Mouse (Mus musculus) spleen, adult 2 months (tissue): ENCODE data around the gene Rdh16f1. TPM values are rescaled to one million over a fixed set of nuclear protein-coding genes. Genes with fewer than 3 reads are reported as not detected.
"Not testable (repeated sequence)": the region's sequence is repeated elsewhere in the genome, so short reads cannot be mapped to it uniquely, and the experiment has no call there.

ENCODE experiments used
- DNase-seq, 2 experiments: peaks; one replicate each; pipeline versions ENCODE4 v3.0.0 to v3.0.0-alpha.2; 2012 to 2021; ENCODE audit warnings: low spot score in 2 of 2, low read depth in 1 of 2
- H3K27ac ChIP-seq: fragments of 200-500 bp; 2 replicates; pipeline ENCODE4 v1.5.1; 2012; ENCODE audit warnings: low read length, inconsistent platforms; ENCODE audit not compliant: insufficient read depth
- H3K27me3 ChIP-seq: fragments of 200-500 bp; 2 replicates; pipeline ENCODE4 v1.6.1; 2012; ENCODE audit warnings: mild to moderate bottlenecking, moderate library complexity, low read length, inconsistent platforms; ENCODE audit not compliant: control insufficient read depth, insufficient read depth
- H3K36me3 ChIP-seq: fragments of 200-500 bp; 2 replicates; pipeline ENCODE4 v1.6.1; 2012; ENCODE audit warnings: mild to moderate bottlenecking, low read length, inconsistent platforms; ENCODE audit not compliant: control insufficient read depth, insufficient read depth
- H3K4me1 ChIP-seq: fragments of 200-500 bp; 2 replicates; pipeline ENCODE4 v1.6.1; 2011; ENCODE audit warnings: inconsistent platforms; ENCODE audit not compliant: control insufficient read depth, insufficient read depth, insufficient read length
- H3K4me3 ChIP-seq: fragments of 200-500 bp; 2 replicates; pipeline ENCODE4 v1.5.1; 2011; ENCODE audit warnings: mild to moderate bottlenecking, inconsistent platforms; ENCODE audit not compliant: insufficient read depth, insufficient read length; ENCODE audit errors: extremely low read depth
- CTCF ChIP-seq: fragments of 200-500 bp; IDR thresholded peaks from 2 replicates; pipeline ENCODE4 v1.5.1; 2011; ENCODE audit warnings: mild to moderate bottlenecking, inconsistent platforms; ENCODE audit not compliant: insufficient read depth, insufficient read length, insufficient replicate concordance; ENCODE audit errors: extremely low read depth
- POLR2A ChIP-seq: fragments of 200-500 bp; IDR thresholded peaks from 2 replicates; pipeline ENCODE4 v1.6.1; 2011; ENCODE audit warnings: low read depth, low read length, inconsistent platforms
- WGBS: fragments of 180-500 bp; shearing (Covaris S2); methylation state at CpG from one replicate; pipeline ENCODE4 v1.1.7; 2018; 5-methylcytosine and 5-hydroxymethylcytosine counted together
- polyA plus RNA-seq: library from polyadenylated mRNA; depleted of rRNA; stranded (reverse); fragments of >200 nt; gene quantifications from 2 replicates; pipeline ENCODE4 v1.2.3, GENCODE M21; 2012; rRNA removed

Gene Rdh16f1
- polyA plus RNA-seq, 1 experiment, result 0.94 TPM

DNA sequence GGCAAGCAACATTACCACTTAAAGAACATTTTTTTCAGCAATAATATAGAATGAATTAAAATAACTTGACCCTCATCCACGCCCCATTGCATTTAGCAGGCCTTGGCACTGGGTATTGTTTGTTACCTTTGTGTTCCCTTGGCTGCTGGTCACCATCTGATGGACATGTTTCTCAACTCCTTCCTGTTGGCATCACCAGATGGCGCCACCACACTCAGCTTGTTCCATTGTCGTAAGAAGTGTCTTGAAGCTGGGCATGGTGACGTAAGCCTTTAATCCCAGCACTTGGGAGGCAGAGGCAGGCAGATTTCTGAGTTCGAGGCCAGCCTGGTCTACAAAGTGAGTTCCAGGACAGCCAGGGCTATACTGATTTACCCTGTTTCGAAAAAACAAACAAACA, 65.8 kb downstream of the Rdh16f1 start:
- Histone ChIP-seq H3K4me1 (no peaks in the 10 kb centered on the region), H3K27ac (no peak overlapping the region), H3K27me3 (no peaks in the 10 kb centered on the region), H3K36me3 (no peaks in the 10 kb centered on the region), H3K4me3 (no peak overlapping the region)
- no peak for DNase-seq
- WGBS, result 62% methylated on average over 6 of the region's 6 CpGs
- TF ChIP-seq CTCF (no peak), POLR2A (no peak)

DNA sequence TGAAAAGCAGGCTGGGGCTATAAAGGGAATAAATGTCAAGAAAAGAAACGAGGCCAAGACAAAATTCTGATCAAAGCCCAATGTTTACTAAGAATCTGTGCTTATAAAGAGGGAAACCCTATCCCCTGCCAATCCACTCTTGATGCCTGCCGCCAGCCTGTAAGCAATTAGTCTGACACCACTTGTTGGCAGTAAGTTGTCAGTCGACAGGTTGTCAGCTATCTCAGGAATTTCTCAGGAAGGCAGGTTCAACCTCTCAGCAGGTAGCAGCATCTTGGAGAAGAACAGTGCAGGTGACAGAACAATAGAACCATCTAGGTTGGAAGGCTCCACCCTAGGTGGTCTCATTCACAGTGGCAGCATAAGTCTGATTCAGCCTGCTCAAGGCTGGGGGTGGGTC, 69.5 kb downstream of the Rdh16f1 start:
- no peak overlapping the region for H3K27ac ChIP-seq
- no peaks in the 10 kb centered on the region for H3K4me1 ChIP-seq
- H3K4me3 ChIP-seq, result no peak overlapping the region
- DNase-seq, result no peak
- H3K36me3 ChIP-seq, result no peaks in the 10 kb centered on the region
- WGBS, result 78% methylated on average over 3 of the region's 3 CpGs
- TF ChIP-seq CTCF (no peak), POLR2A (no peak)
- no peaks in the 10 kb centered on the region for H3K27me3 ChIP-seq

DNA sequence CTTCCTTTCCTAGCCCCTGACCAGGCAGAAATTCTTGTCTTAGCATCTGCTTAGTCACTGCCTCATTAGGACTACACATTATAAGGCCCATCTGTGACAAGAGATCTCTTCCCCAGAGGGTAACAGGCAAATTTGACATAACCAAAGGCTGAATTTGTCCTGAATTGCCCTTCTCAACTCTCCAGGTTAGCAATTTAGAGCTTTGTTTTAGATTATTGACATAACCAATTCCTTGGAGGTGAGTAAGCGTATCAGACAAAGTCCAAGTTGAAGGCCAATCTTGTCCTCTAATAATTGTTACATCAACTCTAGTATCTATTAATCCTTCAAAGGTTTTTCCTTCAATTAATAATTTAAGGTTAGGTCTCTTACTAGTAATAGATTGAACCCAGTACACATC, 74.6 kb downstream of the Rdh16f1 start:
- H3K27ac ChIP-seq, H3K4me3 ChIP-seq, H3K27me3 ChIP-seq, H3K4me1 ChIP-seq, DNase-seq, H3K36me3 ChIP-seq: not testable (repeated sequence)
- WGBS, result 97% methylated on average over 1 of the region's 1 CpGs

DNA sequence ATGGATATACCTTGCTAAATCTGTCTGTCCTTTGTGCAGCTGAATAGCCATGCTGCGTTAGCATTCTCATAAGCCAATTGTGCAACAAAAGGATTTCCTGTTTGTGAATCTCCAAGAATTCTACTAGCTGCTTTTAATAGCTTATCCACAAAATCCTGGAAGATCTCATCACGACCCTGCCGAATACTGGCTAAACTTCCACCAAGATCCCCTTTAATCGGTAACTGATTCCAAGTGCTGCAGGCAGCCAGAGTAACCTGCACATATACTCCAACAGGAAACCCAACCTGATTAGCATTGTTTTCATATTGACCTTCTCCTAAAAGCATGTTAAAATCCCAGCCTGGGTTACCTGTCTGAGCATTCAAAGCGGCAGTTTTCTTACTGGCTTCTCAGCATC, 75.7 kb downstream of the Rdh16f1 start:
- no peak for TF ChIP-seq POLR2A
- TF ChIP-seq CTCF, result no peak
- WGBS, result 82% methylated on average over 5 of the region's 5 CpGs
- no peak overlapping the region for H3K27ac ChIP-seq
- no peak overlapping the region for H3K4me3 ChIP-seq
- H3K4me1 ChIP-seq, result no peaks in the 10 kb centered on the region
- DNase-seq, result no peak
- no peaks in the 10 kb centered on the region for H3K27me3 ChIP-seq
- no peaks in the 10 kb centered on the region for H3K36me3 ChIP-seq

DNA sequence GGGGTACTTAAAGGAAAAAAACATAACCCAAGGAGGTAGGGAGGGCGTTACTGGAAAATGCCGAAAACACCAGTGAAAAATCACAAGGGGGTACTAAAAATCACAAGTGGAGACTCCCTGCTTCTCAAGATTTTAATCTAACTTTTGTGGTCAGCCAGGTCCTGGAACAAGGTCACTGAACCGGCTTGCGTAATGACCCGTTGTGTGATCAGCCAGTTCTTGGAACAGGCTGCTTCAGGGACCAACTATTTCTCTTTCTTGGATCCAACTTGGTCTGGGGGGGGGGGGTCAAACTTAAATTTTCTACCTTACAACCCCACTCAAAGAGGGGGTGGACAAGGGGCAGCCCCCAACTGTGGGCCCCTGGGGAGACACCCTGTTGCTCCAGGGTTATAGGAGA, 78.2 kb downstream of the Rdh16f1 start:
- WGBS, result 90% methylated on average over 5 of the region's 5 CpGs
- H3K36me3 ChIP-seq, H3K4me3 ChIP-seq, H3K27ac ChIP-seq, H3K4me1 ChIP-seq, H3K27me3 ChIP-seq, DNase-seq: not testable (repeated sequence)

DNA sequence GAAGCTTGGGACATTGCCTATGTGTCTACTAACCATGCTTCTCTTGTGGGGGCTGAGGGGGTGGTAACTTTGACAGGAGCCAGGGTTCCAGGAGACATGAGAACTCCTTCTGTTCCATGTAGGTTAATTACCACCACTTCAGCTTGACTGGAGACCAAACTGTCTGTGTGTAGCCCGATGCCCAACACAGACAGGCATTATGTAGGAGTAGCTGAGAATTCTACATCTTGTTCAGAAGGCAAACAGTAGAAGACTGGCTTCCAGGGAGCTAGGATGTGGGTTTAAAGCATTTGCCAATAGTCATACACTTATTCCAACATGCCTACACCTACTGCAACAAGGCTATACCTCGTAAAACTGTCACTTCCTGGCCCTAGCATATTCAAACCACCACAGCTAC, 79.0 kb downstream of the Rdh16f1 start:
- no peak overlapping the region for H3K4me3 ChIP-seq
- H3K36me3 ChIP-seq, result no peaks in the 10 kb centered on the region
- no peak for DNase-seq
- no peaks in the 10 kb centered on the region for H3K27me3 ChIP-seq
- no peak for TF ChIP-seq POLR2A
- no peak for TF ChIP-seq CTCF
- 92% methylated on average over 2 of the region's 2 CpGs for WGBS
- H3K27ac ChIP-seq, result no peak overlapping the region
- H3K4me1 ChIP-seq, result no peaks in the 10 kb centered on the region

DNA sequence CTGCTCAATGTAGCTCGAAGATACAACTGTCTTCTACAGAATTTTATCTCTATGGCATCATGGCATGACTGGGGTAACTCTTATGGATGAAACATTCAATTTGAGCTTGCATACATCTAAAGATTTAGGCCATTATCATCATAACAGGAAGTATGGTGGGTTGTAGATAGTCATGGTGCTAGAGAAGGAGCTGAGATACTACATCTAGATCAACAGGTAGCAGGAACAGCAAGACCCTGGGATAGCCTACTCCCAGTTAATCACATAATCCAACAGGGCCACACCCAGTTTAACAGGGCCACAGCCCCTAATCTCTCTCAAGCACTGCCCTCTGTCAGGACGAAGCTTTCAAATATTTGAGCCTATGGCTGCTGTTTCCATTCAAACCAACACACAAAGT, 81.2 kb downstream of the Rdh16f1 start:
- no peak for DNase-seq
- Histone ChIP-seq H3K4me1 (no peaks in the 10 kb centered on the region), H3K36me3 (no peaks in the 10 kb centered on the region), H3K27me3 (no peaks in the 10 kb centered on the region), H3K27ac (no peak overlapping the region), H3K4me3 (no peak overlapping the region)
- WGBS, result 75% methylated on average over 2 of the region's 2 CpGs
- TF ChIP-seq POLR2A (no peak), CTCF (no peak)

Other genes with a start within 250 kb of the Rdh16f1 start
- gene Ndufa4l2, start 244.8 kb upstream of the Rdh16f1 start, polyA plus RNA-seq, result 6.9 and 12.2 TPM in 2 replicates
- gene Shmt2, start 237.3 kb upstream of the Rdh16f1 start, polyA plus RNA-seq, result 99.9 and 133 TPM in 2 replicates
- gene Nxph4, start 225.2 kb upstream of the Rdh16f1 start, polyA plus RNA-seq, result not detected in 2 replicates
- 98.7 and 99.4 TPM in 2 replicates for gene Lrp1, start 138.6 kb upstream of the Rdh16f1 start, polyA plus RNA-seq
- 120 and 126 TPM in 2 replicates for gene Stat6, start 116.8 kb upstream of the Rdh16f1 start, polyA plus RNA-seq
- 3.2 and 3.5 TPM in 2 replicates for gene Nemp1, start 92.9 kb upstream of the Rdh16f1 start, polyA plus RNA-seq
- 30.6 and 32.7 TPM in 2 replicates for gene Nab2, start 91.2 kb upstream of the Rdh16f1 start, polyA plus RNA-seq
- 0.13 and 0.21 TPM in 2 replicates for gene Myo1a, start 54.6 kb upstream of the Rdh16f1 start, polyA plus RNA-seq
- gene Tac2, start 35.3 kb upstream of the Rdh16f1 start, polyA plus RNA-seq, result 1.9 and 4.1 TPM in 2 replicates
- 5.6 and 6.0 TPM in 2 replicates for gene Zbtb39, start 20.2 kb upstream of the Rdh16f1 start, polyA plus RNA-seq
- gene Gpr182, start 8.1 kb upstream of the Rdh16f1 start, polyA plus RNA-seq, result 22.5 and 28.8 TPM in 2 replicates
- gene Rdh1, start 66 bp upstream of the Rdh16f1 start, polyA plus RNA-seq, result 0.25 and 0.56 TPM in 2 replicates
- 0.11 and 0.18 TPM in 2 replicates for gene Rdh9, start 16.6 kb downstream of the Rdh16f1 start, polyA plus RNA-seq
- 0.04 TPM in 1 of 2 replicates, not detected in the other for gene Rdh16, start 41.4 kb downstream of the Rdh16f1 start, polyA plus RNA-seq
- not detected in 2 replicates for gene Rdh19, start 90.1 kb downstream of the Rdh16f1 start, polyA plus RNA-seq
- 0.08 TPM in 1 of 2 replicates, not detected in the other for gene Rdh16f2, start 106.7 kb downstream of the Rdh16f1 start, polyA plus RNA-seq
- gene Rdh7, start 129.0 kb downstream of the Rdh16f1 start, polyA plus RNA-seq, result 0.06 and 0.08 TPM in 2 replicates
- 0.04 and 0.15 TPM in 2 replicates for gene Sdr9c7, start 138.7 kb downstream of the Rdh16f1 start, polyA plus RNA-seq
- not detected in 2 replicates for gene Hsd17b6, start 247.8 kb downstream of the Rdh16f1 start, polyA plus RNA-seq